Mouse (Mus musculus) myocyte (in vitro differentiated cells): ENCODE data around the gene Cenps.

Experiments used
- CEBPB ChIP-seq: IDR thresholded peaks from 2 replicates; pipeline ENCODE4 v1.6.1; 2011; ENCODE audit warnings: mild to moderate bottlenecking, moderate library complexity; ENCODE audit not compliant: poor library complexity, insufficient read depth, severe bottlenecking
- E2F4 ChIP-seq: IDR thresholded peaks from one replicate; pipeline ENCODE4 v1.6.1; 2011; ENCODE audit warnings: mild to moderate bottlenecking, control low read depth, moderate library complexity; ENCODE audit not compliant: insufficient read depth
- MAX ChIP-seq: IDR thresholded peaks from one replicate; pipeline ENCODE4 v1.6.1; 2011; ENCODE audit warnings: low read depth, mild to moderate bottlenecking, control low read depth
- MYOD1 ChIP-seq, 3 experiments: IDR thresholded peaks; one replicate each; pipeline ENCODE4 v1.6.1; 2011; ENCODE audit warnings: control low read depth in 2 of 3, low read depth in 2 of 3, mild to moderate bottlenecking in 2 of 3, moderate library complexity in 1 of 3; ENCODE audit not compliant: insufficient read length in 2 of 3, control insufficient read depth in 1 of 3
- MYOG ChIP-seq, 3 experiments: IDR thresholded peaks; one replicate each; pipeline ENCODE4 v1.6.1; 2011; ENCODE audit warnings: control low read depth in 2 of 3, low read depth in 2 of 3, mild to moderate bottlenecking in 2 of 3; ENCODE audit not compliant: insufficient read length in 2 of 3, control insufficient read depth in 1 of 3, insufficient read depth in 1 of 3
- POLR2A ChIP-seq: IDR thresholded peaks from one replicate; pipeline ENCODE4 v1.6.1; 2011; ENCODE audit warnings: low read depth, mild to moderate bottlenecking, control low read depth, moderate library complexity; ENCODE audit not compliant: insufficient read length
- POLR2AphosphoS2 ChIP-seq: IDR thresholded peaks from one replicate; pipeline ENCODE4 v1.6.1; 2011; ENCODE audit warnings: low read depth, control low read depth; ENCODE audit not compliant: insufficient read length
- REST ChIP-seq: IDR thresholded peaks from one replicate; pipeline ENCODE4 v1.6.1; 2011; ENCODE audit warnings: mild to moderate bottlenecking, control low read depth, moderate library complexity; ENCODE audit not compliant: insufficient read depth, insufficient read length
- SRF ChIP-seq: IDR thresholded peaks from one replicate; pipeline ENCODE4 v1.6.1; 2011; ENCODE audit warnings: low read depth; ENCODE audit not compliant: control insufficient read depth, insufficient read length
- TCF12 ChIP-seq: IDR thresholded peaks from one replicate; pipeline ENCODE4 v1.6.1; 2011; ENCODE audit warnings: mild to moderate bottlenecking, control low read depth; ENCODE audit not compliant: poor library complexity, insufficient read depth, severe bottlenecking
- TCF3 ChIP-seq: IDR thresholded peaks from one replicate; pipeline ENCODE4 v1.6.1; 2011; ENCODE audit warnings: low read depth, control low read depth; ENCODE audit not compliant: insufficient read length
- USF1 ChIP-seq: IDR thresholded peaks from one replicate; pipeline ENCODE4 v1.6.1; 2011; ENCODE audit warnings: low read depth, mild to moderate bottlenecking, control low read depth, moderate library complexity

DNA sequence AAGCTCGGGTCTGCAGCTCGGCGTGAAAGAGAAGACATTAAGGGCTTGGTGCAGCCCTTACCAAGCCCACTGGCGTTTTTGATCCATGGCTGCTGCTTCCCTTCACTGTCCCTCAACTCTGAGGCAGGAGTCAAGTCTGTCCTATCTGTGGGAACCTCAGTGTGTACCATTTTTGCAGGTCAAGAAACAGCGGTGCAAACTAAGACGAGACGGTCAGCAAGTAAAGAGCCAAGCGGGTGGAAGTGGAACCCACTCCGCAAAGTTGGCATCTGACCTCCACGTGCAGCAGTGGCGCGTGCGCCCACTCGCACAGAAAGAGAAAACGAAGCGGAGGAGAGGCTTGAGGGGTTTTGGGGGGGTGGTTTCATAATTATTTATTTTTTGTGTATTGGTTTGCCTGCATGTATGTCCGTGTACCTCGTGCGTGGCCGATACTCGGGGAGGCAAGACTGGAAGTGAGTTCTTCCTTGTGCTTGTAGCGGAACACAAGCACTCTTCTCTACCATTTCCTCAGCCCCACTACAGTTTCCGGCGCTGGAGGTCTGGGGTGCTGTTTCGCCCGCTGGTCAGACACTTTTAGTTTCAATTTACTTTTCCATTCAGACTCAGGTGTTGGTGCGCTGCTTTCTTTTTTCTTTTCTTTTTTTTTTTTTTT lies 29.7 kb upstream of the Cenps start:
- TF ChIP-seq POLR2AphosphoS2 (no peak), USF1 (no peak), POLR2A (no peak), CEBPB (no peak), REST (no peak), MAX (no peak), TCF12 (no peak), MYOG (IDR thresholded peaks at IDR 0.05; ENCODE audit: control insufficient read depth in 1 of 3, insufficient read depth in 1 of 3, insufficient read length in 2 of 3, low read depth in 2 of 3) (no peak), E2F4 (no peak), TCF3 (no peak), MYOD1 (IDR thresholded peaks at IDR 0.05; ENCODE audit: control insufficient read depth in 1 of 3, insufficient read length in 2 of 3, low read depth in 2 of 3) (no peak), SRF (no peak)
